Mouse (Mus musculus) erythroblast, embryonic 14.5 days (primary cell): Measurements from ENCODE around the gene Cfap57. TPM values are rescaled to one million over a fixed set of nuclear protein-coding genes. Genes with fewer than 3 reads are reported as not detected.
"Not testable (repeated sequence)": the region's sequence is repeated elsewhere in the genome, so short reads cannot be mapped to it uniquely, and the experiment has no call there.

Experiments
- H3K27me3 ChIP-seq: 2 replicates; pipeline ENCODE4 v1.6.1; 2012; ENCODE audit warnings: inconsistent platforms; ENCODE audit not compliant: control insufficient read depth
- H3K36me3 ChIP-seq: 2 replicates; pipeline ENCODE4 v1.6.1; 2012; ENCODE audit warnings: mild to moderate bottlenecking, inconsistent platforms; ENCODE audit not compliant: control insufficient read depth
- H3K4me1 ChIP-seq: 2 replicates; pipeline ENCODE4 v1.6.1; 2012; ENCODE audit warnings: inconsistent platforms; ENCODE audit not compliant: control insufficient read depth
- H3K4me3 ChIP-seq: replicated peaks from 2 replicates; pipeline ENCODE3; 2012; ENCODE audit warnings: moderate library complexity, mild to moderate bottlenecking, inconsistent platforms
- H3K9me3 ChIP-seq: 2 replicates; pipeline ENCODE4 v1.6.1; 2012; ENCODE audit warnings: low read length, inconsistent platforms, mixed read lengths; ENCODE audit not compliant: control insufficient read depth
- GATA1 ChIP-seq: IDR thresholded peaks from 2 replicates; pipeline ENCODE4 v1.6.1; 2012; ENCODE audit warnings: low read length, inconsistent platforms, mixed read lengths
- TAL1 ChIP-seq: IDR thresholded peaks from 3 replicates; pipeline ENCODE4 v1.6.1; 2012; ENCODE audit warnings: low read length, inconsistent platforms, mixed read lengths
- polyA plus RNA-seq: library from polyadenylated mRNA; stranded (reverse); fragments of >175 nt; gene quantifications from 2 replicates; pipeline ENCODE4 v1.2.3, GENCODE M21; 2012

Cfap57 gene
- polyA plus RNA-seq, 1 experiment = 0.17 TPM

DNA sequence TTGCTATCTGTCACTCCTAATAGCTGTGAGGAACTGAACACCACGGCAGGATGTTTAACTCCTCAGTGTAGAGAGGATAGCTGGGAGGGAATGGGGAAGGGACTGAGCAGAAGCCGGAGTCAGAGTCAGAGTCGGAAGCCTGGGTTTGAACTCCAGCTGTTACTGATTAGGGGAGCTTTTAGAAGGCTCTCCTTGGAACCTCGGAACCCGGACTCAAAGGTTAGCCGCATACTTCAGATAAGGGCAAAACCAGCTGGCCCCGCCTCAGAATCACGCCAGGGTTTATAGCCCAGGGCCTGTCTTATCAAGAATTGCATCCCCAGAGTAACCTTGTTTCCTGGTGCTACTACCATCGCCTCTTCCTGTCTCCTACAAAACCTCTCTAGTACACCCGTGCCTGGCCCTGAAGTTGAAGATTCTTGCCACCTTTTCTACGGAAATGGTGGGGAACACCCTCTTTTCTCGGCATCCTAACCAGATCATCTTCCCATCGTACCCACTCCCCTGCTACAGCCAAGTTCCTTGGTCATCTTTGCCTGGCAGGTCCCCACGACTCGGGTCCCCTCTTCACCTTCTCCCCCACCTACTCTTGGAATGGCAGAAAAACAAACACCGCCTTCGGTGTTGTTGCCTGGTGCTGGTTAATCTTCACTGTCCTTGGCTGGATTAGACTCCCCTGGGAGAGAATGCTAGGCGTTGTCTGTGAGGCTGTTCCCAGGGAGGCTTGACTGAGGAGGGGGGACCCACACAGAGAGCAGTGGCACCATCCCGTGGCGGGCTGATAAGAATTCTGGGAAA lies 103.7 kb downstream of the Cfap57 start:
- Histone ChIP-seq H3K27me3 (peaks cover 27% of the 10 kb centered on the region), H3K36me3 (no peaks in the 10 kb centered on the region), H3K4me1 (peaks cover 6% of the 10 kb centered on the region), H3K4me3 (no peak overlapping the region), H3K9me3 (no peaks in the 10 kb centered on the region)
- TF ChIP-seq TAL1 (no peak), GATA1 (no peak)

DNA sequence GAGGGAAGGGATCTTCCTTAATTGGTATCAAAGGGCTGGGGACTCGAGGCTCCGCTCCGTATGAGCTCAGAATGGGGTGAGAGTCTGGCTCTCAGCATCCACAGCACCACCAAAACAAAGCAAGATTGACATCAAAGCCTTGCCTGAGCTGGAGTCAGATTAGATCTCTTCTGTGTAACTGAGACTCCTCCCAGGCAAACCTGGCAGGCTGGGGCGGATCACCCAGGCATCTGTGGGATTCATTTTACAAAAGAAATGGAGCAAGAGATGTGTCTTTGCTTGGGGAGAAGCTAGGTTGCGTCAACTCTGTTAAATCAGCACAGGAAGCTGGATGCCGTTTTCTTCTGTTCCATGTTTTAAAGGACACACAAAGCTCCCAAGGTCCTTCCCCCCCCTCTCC lies 111.5 kb downstream of the Cfap57 start:
- Histone ChIP-seq H3K27me3 (no peaks in the 10 kb centered on the region), H3K4me3 (no peak overlapping the region), H3K4me1 (no peaks in the 10 kb centered on the region), H3K9me3 (no peaks in the 10 kb centered on the region), H3K36me3 (no peaks in the 10 kb centered on the region)
- TF ChIP-seq TAL1 (no peak), GATA1 (no peak)

DNA sequence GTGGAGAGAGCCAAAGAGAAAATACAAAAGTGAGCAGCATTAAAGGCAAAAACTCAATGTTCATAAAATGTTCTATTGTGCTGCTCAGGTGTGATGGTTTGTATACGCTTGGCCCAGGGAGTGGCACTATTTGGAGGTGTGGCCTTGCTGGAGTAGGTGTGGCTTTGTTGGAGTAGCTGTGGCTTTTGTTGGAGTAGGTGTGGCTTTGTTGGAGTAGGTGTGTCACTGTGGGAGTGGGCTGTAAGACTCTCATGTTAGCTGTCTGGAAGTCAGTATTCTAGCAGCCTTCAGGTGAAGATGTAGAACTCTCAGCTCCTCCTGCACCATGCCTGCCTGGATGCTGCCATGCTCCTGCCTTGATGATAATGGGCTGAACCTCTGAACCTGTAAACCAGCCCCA lies 113.4 kb downstream of the Cfap57 start:
- H3K36me3 ChIP-seq, H3K4me3 ChIP-seq, H3K9me3 ChIP-seq, H3K27me3 ChIP-seq, H3K4me1 ChIP-seq: not testable (repeated sequence)

DNA sequence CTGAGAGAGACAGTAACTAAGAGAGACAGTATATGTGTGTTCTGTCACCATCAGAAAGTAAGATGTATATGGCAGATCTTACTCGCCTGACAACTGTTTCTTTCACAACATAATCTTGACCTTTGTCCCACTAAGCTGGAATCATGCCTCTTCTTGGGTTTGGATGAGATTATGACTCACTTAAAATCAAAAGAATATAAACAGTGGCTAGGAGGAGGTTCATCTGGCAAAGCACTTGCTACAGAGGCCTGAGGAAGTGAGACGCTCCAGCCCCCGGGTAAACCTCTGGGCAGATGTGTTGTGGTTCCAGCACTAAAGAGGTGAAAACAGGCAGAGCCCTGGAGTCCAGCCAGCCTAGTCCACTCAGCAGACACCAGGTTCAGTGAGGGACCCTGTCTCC lies 115.0 kb downstream of the Cfap57 start:
- Histone ChIP-seq H3K9me3 (no peaks in the 10 kb centered on the region), H3K27me3 (no peaks in the 10 kb centered on the region), H3K4me1 (no peaks in the 10 kb centered on the region), H3K4me3 (no peak overlapping the region), H3K36me3 (no peaks in the 10 kb centered on the region)
- no peak for TF ChIP-seq TAL1
- no peak for TF ChIP-seq GATA1

Other genes with a start within 250 kb of the Cfap57 start
- gene Szt2, start 211.5 kb downstream of the Cfap57 start, polyA plus RNA-seq = 8.5 and 9.3 TPM in 2 replicates
- 6.4 and 8.6 TPM in 2 replicates for gene Med8, start 211.4 kb downstream of the Cfap57 start, polyA plus RNA-seq
- gene Elovl1, start 192.7 kb downstream of the Cfap57 start, polyA plus RNA-seq = 8.2 and 9.2 TPM in 2 replicates
- gene Cdc20, start 183.4 kb downstream of the Cfap57 start, polyA plus RNA-seq = 24.8 and 31.7 TPM in 2 replicates
- gene Mpl, start 163.3 kb downstream of the Cfap57 start, polyA plus RNA-seq = 0.11 and 0.13 TPM in 2 replicates
- 0.08 and 0.10 TPM in 2 replicates for gene Tie1, start 130.7 kb downstream of the Cfap57 start, polyA plus RNA-seq
- 0.05 TPM in 1 of 2 replicates, not detected in the other for gene 2610528J11Rik, start 93.8 kb downstream of the Cfap57 start, polyA plus RNA-seq
- not detected in 2 replicates for gene Tmem125, start 76.7 kb downstream of the Cfap57 start, polyA plus RNA-seq
- gene Ebna1bp2, start within 50 bp of the Cfap57 start, polyA plus RNA-seq = 0.83 and 1.8 TPM in 2 replicates
- gene Olfr62, start 38.2 kb upstream of the Cfap57 start, polyA plus RNA-seq = not detected in 2 replicates
- gene Olfr1342, start 72.0 kb upstream of the Cfap57 start, polyA plus RNA-seq = not detected in 2 replicates
- gene Olfr1341, start 82.7 kb upstream of the Cfap57 start, polyA plus RNA-seq = not detected in 2 replicates
- gene Olfr1340, start 99.4 kb upstream of the Cfap57 start, polyA plus RNA-seq = not detected in 2 replicates
- not detected in 2 replicates for gene Olfr1339, start 111.4 kb upstream of the Cfap57 start, polyA plus RNA-seq
- gene Olfr1338, start 138.0 kb upstream of the Cfap57 start, polyA plus RNA-seq = not detected in 2 replicates
- gene Olfr1337, start 161.8 kb upstream of the Cfap57 start, polyA plus RNA-seq = not detected in 2 replicates
- gene Olfr1335, start 189.2 kb upstream of the Cfap57 start, polyA plus RNA-seq = not detected in 2 replicates
- not detected in 2 replicates for gene Olfr1333, start 215.5 kb upstream of the Cfap57 start, polyA plus RNA-seq
- gene Olfr1331, start 243.9 kb upstream of the Cfap57 start, polyA plus RNA-seq = not detected in 2 replicates